Mouse (Mus musculus) liver, embryonic 13.5 days (tissue): ENCODE data around the gene Chd5. TPM values are rescaled to one million over a fixed set of nuclear protein-coding genes. Genes with fewer than 3 reads are reported as not detected.

Experiments used
- ATAC-seq: fragments of 200-750 bp; cut with Nextera tagmentation; 2 replicates; pipeline ENCODE4 v1.8.0; 2017; ENCODE audit warnings: low read depth, mild to moderate bottlenecking, moderate number of reproducible peaks, moderate library complexity
- DNase-seq: peaks from one replicate; pipeline ENCODE4 v3.0.0; 2022
- H3K27ac ChIP-seq: fragments of 300-500 bp; sonication (generic); 2 replicates; pipeline ENCODE4 v1.5.1; 2015; ENCODE audit warnings: moderate library complexity, mild to moderate bottlenecking, inconsistent platforms
- H3K27me3 ChIP-seq: fragments of 300-500 bp; sonication (generic); 2 replicates; pipeline ENCODE4 v1.6.1; 2015; ENCODE audit warnings: mild to moderate bottlenecking, inconsistent platforms
- H3K36me3 ChIP-seq: fragments of 300-500 bp; sonication (generic); 2 replicates; pipeline ENCODE4 v1.6.1; 2015; ENCODE audit warnings: mild to moderate bottlenecking, inconsistent platforms
- H3K4me1 ChIP-seq: fragments of 300-500 bp; sonication (generic); replicated peaks from 2 replicates; pipeline ENCODE4 v1.6.1; 2015; ENCODE audit warnings: inconsistent platforms
- H3K4me2 ChIP-seq: fragments of 300-500 bp; sonication (generic); 2 replicates; pipeline ENCODE4 v1.6.1; 2015; ENCODE audit warnings: inconsistent platforms, mild to moderate bottlenecking, moderate library complexity
- H3K4me3 ChIP-seq: fragments of 300-500 bp; sonication (generic); replicated peaks from 2 replicates; pipeline ENCODE4 v1.5.1; 2015; ENCODE audit warnings: mild to moderate bottlenecking, inconsistent platforms
- H3K9ac ChIP-seq: fragments of 300-500 bp; sonication (generic); 2 replicates; pipeline ENCODE4 v1.6.1; 2015; ENCODE audit warnings: mild to moderate bottlenecking, inconsistent platforms
- H3K9me3 ChIP-seq: fragments of 300-500 bp; sonication (generic); replicated peaks from 2 replicates; pipeline ENCODE4 v1.6.1; 2016; ENCODE audit warnings: inconsistent platforms
- WGBS: fragments of 180-500 bp; shearing (Covaris S2); methylation state at CpG from one replicate; pipeline ENCODE4 v1.1.7; 2015; ENCODE audit not compliant: insufficient replicate concordance; 5-methylcytosine and 5-hydroxymethylcytosine counted together
- polyA plus RNA-seq: library from polyadenylated mRNA; unstranded; fragments of >200 nt; fragmentation: Nextera tagmentation; extraction: Ambion mirVana; gene quantifications from 2 replicates; pipeline ENCODE4 v1.2.1, GENCODE M21; 2015

Gene Chd5
- 0.21 and 0.52 TPM in 2 replicates for polyA plus RNA-seq

DNA sequence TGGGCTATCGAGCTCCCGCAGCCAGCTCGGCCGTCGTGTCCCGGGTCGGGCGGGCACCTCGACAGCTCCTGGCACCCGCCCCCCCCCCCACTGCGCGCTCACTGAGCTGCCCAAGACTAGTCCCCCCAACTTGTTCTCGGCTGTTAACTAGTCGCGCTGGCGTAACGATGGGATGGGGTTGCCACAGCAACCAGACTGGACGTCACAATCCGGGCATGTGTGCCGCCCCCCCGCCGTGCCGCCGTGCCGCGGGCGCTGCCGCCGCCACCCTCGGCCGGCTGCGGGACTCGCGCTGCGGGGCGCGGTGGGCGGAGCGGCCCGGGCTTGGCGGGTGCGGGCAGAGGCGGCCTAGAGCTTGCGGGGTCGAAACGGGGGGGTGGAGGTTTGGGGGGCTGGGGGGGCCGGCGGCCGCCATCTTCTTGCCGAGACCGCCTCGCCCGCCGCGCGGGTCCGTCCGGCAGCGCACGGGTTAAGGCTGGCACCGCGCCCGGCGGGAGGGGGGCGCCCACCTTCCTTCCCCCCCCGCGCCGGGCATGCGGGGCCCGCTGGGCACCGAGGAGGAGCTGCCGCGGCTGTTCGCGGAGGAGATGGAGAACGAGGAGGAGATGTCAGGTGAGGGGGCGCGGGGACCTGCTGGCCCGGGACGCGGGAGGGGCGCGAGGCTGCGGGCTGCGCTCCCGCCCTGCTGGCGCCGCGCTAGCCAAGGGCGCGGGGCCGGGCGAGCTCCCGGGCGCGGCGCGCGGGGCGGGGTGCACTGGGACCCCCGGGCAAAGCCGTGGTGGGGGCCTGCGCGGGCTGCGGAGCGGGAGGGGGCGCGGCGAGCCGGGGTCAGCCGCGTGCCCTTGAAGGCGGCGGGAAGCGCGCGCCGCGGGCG is at the start of gene Chd5:
Gene Chd5 (plus strand): TSS at position 233 of the 874 bp plus-strand sequence.
- H3K4me3 ChIP-seq = peak within 1 kb of the TSS; percentile 41

DNA sequence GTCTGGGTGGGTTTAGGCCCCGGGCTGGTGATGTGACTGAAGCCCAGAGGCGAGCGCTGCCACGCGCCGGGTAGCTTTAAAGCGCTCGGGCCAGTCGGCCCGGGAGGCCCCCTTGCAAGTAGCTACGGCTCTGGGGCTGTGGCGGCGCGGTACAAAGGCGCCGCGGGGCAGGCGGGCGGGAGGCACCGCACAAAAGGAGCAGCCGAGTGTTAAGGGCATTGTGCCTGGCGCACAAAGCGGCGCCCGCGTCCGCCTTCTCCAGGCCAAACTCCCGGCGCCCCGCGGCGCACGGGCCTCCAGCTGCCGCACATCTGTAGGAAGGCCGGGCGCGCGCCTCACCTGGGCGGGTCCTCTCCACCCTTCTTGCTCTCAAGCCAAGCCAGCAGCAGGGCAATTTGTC is 48.1 kb upstream of the Chd5 start:
- no peak overlapping the region for H3K4me2 ChIP-seq
- 2% methylated on average over 39 of the region's 39 CpGs for WGBS
- peaks cover 17% of the 10 kb centered on the region for H3K4me1 ChIP-seq
- no peak overlapping the region for H3K4me3 ChIP-seq
- no peaks in the 10 kb centered on the region for H3K36me3 ChIP-seq
- H3K27ac ChIP-seq = no peak overlapping the region
- H3K9me3 ChIP-seq = no peaks in the 10 kb centered on the region
- ATAC-seq (no peak), DNase-seq (no peak)
- H3K27me3 ChIP-seq = peaks cover 80% of the 10 kb centered on the region
- H3K9ac ChIP-seq = no peak overlapping the region

More for the DNA sequence above, at the start of gene Chd5:
- no peak for DNase-seq
- Histone ChIP-seq H3K4me2 (peak within 1 kb of the TSS; percentile 61), H3K27me3 (peaks cover 78% of the 10 kb centered on the region), H3K36me3 (peaks cover 22% of the 10 kb centered on the region), H3K4me1 (peaks cover 14% of the 10 kb centered on the region), H3K9me3 (no peaks in the 10 kb centered on the region), H3K9ac (no peak within 1 kb of the TSS), H3K27ac (no peak within 1 kb of the TSS)
- WGBS = 4% methylated on average over 79 of the region's 120 CpGs
- no peak for ATAC-seq

DNA sequence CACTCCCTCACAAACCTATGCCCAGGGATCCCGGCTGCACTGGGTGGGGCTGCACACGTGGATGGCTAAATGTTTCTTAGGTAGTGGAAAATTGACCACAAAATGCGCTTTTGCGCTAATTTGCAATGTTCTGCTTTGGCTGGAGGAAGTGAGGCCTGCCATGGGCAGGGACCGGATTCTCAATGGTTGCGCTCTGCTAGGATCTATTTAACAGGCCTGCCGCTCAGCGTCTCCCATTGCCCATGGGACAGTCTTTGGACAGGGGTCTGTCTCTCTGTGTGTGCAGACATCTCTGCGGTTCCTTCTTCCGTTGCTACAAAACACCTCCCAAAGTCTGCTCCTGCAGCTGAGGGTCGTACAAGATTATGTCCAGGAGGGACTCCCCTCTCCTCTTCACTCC is 47.5 kb upstream of the Chd5 start:
- 19% methylated on average over 11 of the region's 11 CpGs for WGBS
- ATAC-seq (no peak), DNase-seq (no peak)
- Histone ChIP-seq H3K36me3 (no peaks in the 10 kb centered on the region), H3K27me3 (peaks cover 74% of the 10 kb centered on the region), H3K9me3 (no peaks in the 10 kb centered on the region), H3K9ac (no peak overlapping the region), H3K4me3 (no peak overlapping the region), H3K4me2 (no peak overlapping the region), H3K4me1 (peaks cover 20% of the 10 kb centered on the region), H3K27ac (no peak overlapping the region)

DNA sequence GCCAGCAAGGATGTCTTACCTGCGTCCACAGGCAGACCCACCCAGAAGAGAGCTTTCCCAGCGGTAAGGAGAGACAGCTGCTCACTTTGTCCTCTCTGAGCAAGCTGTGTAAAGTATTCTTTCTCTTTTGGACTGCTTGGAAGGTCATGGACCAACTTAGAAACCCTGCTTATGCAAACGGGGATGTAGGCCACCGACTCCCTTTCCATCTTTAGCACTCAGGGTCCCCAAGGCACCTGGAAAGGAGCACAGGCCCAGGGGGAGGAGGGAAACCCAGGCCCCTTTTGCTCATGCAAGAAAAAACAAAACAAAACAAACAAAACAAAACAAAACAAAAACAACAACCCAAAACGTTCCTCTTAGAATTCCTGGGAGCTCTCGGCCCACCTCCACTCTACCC is 46.9 kb upstream of the Chd5 start, which contains the start of gene Hes3:
Gene Hes3 (minus strand): TSS at position 101 of the 400 bp plus-strand sequence.
- no peak within 1 kb of the TSS for H3K9ac ChIP-seq
- ATAC-seq (no peak), DNase-seq (no peak)
- no peak within 1 kb of the TSS for H3K4me2 ChIP-seq
- H3K9me3 ChIP-seq = no peaks in the 10 kb centered on the region
- H3K27ac ChIP-seq = no peak within 1 kb of the TSS
- H3K4me3 ChIP-seq = no peak within 1 kb of the TSS
- H3K4me1 ChIP-seq = peaks cover 19% of the 10 kb centered on the region
- WGBS = 33% methylated on average over 6 of the region's 6 CpGs
- H3K27me3 ChIP-seq = peaks cover 69% of the 10 kb centered on the region
- no peaks in the 10 kb centered on the region for H3K36me3 ChIP-seq

DNA sequence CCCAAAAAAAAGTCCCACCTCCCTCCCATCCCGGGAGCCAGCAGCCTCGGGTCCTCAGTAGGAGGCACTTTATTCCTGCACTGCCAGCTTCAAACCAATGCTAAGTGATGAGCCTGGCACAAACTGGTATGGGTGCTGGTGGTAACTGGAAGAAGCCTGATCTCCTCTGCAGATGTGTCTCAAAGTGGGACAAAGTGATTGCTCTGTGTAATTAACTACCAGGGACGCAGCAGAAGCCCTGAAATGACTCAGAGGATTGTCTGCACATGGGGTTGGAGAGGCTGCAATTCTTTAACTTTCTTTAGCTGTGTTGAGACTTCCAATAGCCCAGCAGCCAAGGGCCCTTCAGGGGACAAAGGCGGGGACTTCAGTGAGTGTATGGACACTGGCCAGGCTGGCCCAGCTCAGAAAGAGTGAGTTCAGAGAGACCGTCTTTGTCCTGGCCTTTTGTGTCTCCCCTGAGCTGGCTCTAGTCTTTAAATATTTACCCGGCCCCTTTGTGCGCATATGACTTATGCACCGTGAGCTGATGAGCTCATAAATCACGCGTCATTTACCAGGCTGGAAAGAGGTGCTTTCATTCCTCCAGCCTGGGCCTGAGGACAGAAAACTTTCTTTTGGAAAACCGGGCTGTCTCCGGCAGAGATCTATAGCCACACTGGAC is 46.2 kb upstream of the Chd5 start:
- H3K9me3 ChIP-seq = no peaks in the 10 kb centered on the region
- no peak overlapping the region for H3K9ac ChIP-seq
- peaks cover 19% of the 10 kb centered on the region for H3K4me1 ChIP-seq
- no peak for DNase-seq
- H3K27me3 ChIP-seq = peaks cover 62% of the 10 kb centered on the region
- 49% methylated on average over 12 of the region's 12 CpGs for WGBS
- no peak overlapping the region for H3K4me2 ChIP-seq
- H3K36me3 ChIP-seq = no peaks in the 10 kb centered on the region
- no peak overlapping the region for H3K27ac ChIP-seq
- ATAC-seq = no peak
- no peak overlapping the region for H3K4me3 ChIP-seq

DNA sequence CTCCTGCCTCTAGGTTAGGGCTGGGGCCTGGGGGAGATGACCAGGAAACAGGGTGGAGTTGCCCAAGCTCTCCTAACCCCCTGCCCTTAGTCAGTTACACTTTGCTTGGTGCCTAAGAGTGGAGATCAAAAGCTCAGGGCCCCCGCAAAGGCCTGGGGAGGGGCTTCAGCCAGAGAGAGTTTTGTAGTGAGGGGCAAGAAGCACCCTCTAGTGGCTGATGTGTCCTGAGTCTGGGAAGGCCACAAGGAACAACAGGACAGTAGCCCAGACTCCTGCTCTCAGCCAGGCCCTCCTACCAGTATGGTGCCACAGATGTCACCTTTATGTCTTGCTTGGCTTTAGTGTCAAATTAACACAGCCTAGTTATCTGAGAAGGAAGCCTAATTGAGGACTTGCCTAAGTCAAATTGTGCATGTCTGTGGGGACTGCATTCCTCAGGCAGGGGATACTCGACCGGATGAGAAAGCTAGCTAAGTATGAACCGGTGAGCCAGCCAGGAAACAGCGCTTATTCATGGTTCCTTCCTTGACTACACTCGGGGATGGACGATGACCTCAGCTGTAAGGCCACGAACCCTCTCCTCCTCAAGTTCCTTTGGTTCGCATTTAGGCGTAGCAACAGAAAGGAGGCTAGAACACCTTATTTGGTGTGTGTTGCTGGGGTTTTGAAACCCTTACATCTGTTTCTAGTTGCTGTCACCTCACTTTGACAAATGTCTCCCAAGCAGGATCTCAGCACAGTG is 44.1 kb upstream of the Chd5 start:
- H3K4me3 ChIP-seq = no peak overlapping the region
- H3K9me3 ChIP-seq = no peaks in the 10 kb centered on the region
- H3K27me3 ChIP-seq = peaks cover 49% of the 10 kb centered on the region
- 43% methylated on average over 10 of the region's 10 CpGs for WGBS
- no peak overlapping the region for H3K27ac ChIP-seq
- H3K4me2 ChIP-seq = no peak overlapping the region
- H3K4me1 ChIP-seq = peaks cover 34% of the 10 kb centered on the region
- H3K36me3 ChIP-seq = no peaks in the 10 kb centered on the region
- no peak overlapping the region for H3K9ac ChIP-seq
- DNase-seq (no peak), ATAC-seq (no peak)

DNA sequence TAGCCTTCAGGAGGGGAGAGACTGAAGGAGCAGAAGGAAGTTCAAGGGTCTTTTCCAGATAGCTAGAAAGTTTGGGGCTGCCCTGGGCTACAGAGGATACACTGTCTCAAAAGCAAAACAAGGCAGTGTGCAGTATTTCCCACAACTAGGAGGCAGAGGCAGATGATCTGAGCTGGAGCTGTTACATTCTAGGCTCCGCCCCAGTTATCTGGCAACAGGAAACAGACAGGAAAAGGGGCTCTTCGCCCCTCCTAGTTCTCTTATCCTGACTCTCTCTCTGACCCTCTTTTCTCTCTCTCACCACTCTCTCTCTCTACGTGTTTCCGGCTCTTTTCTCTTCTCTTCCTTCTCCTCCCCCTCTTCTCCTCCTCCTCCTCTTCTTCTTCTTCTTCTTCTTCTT is 42.5 kb upstream of the Chd5 start:
- no peaks in the 10 kb centered on the region for H3K9me3 ChIP-seq
- WGBS = 5% methylated on average over 4 of the region's 4 CpGs
- 0 out of 2 replicates have a peak, but pooled peaks have one; percentile 2 for ATAC-seq
- peaks cover 34% of the 10 kb centered on the region for H3K4me1 ChIP-seq
- H3K9ac ChIP-seq = peak overlapping the region; percentile 33
- H3K4me2 ChIP-seq = peak overlapping the region; percentile 79
- peak overlapping the region; percentile 25 for H3K4me3 ChIP-seq
- peak overlapping the region; percentile 70 for H3K27ac ChIP-seq
- peaks cover 34% of the 10 kb centered on the region for H3K27me3 ChIP-seq
- DNase-seq = no peak
- peaks cover 15% of the 10 kb centered on the region for H3K36me3 ChIP-seq

DNA sequence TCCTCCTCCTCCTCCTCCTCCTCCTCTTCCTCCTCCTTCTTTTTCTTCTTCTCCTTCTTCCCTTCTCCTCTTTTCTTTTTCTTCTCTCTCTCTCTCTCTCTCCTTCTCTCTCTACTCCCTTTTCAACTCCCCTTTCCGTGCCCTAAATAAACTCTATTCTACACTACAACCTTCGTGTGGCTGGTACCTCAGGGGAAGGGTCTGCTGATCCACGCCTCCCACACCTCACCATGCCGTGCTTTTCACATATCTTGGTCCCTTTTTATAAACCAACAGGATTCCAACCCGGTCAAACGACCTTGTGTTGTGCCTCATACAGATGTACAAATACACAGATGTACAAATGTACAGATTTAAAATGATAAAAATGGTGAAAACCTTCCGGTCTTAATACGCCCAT is 42.1 kb upstream of the Chd5 start:
- H3K4me2 ChIP-seq = peak overlapping the region; percentile 79
- peak overlapping the region; percentile 89 for H3K27ac ChIP-seq
- peak overlapping the region; percentile 76 for H3K9ac ChIP-seq
- peak overlapping the region; percentile 85 for H3K4me3 ChIP-seq
- H3K27me3 ChIP-seq = peaks cover 29% of the 10 kb centered on the region
- no peak for ATAC-seq
- H3K9me3 ChIP-seq = no peaks in the 10 kb centered on the region
- DNase-seq = no peak
- H3K36me3 ChIP-seq = peaks cover 20% of the 10 kb centered on the region
- WGBS = 2% methylated on average over 8 of the region's 8 CpGs
- H3K4me1 ChIP-seq = peaks cover 34% of the 10 kb centered on the region

DNA sequence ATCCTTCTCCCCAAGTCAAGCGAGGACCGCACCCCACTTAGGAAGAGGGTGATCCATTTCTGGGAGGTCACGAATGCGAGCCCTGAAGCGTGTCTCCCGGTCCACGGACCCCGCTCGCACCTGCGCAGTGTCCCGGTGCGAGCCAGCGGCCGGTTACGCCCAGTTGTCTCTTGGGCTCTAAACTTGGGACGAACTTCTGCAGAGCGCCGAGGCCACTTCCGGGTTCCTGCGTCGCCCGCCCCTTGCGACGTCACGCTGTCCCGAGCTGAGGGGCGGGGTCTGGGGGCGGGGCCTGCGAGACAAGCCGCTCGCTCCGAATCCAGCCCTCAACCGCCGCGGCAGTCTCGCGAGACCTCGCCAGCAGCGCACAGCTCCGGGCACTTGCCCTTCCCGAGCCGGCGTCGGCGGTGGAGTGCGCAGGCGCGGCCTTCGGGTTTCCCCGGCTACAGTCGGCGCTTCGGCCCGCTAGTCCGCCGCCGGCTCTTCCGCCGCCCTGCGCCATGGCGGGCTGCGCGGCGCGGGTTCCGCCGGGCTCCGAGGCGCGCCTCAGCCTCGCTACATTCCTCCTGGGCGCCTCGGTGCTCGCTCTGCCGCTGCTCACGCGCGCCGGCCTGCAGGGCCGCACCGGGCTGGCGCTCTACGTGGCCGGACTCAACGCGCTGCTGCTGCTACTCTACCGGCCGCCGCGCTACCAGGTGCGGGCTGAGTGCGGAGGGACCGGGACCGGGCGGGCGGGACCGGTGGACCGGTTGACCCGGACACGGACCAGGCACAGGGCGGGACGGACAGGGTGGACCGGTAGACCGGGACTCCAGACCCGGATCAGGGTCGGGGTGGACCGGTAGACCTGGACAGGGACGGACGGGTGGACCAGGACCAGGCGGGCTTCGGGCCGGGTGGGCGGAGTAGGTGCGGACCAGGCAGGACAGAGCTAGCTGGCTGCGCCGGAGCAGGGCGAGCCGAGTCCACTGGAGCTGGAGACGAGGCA is 41.3 kb upstream of the Chd5 start, which contains the start of gene Icmt:
Gene Icmt (plus strand): TSS at position 354 of the 988 bp plus-strand sequence.
- Histone ChIP-seq H3K9ac (peak within 1 kb of the TSS; percentile 89), H3K4me3 (peak within 1 kb of the TSS; percentile 85), H3K4me1 (peaks cover 34% of the 10 kb centered on the region), H3K9me3 (no peaks in the 10 kb centered on the region), H3K27ac (peak within 1 kb of the TSS; percentile 89), H3K36me3 (peaks cover 28% of the 10 kb centered on the region), H3K4me2 (peak within 1 kb of the TSS; percentile 98), H3K27me3 (peaks cover 21% of the 10 kb centered on the region)
- ATAC-seq (peak; percentile 93), DNase-seq (peak; percentile 100)
- WGBS = under 1% methylated on average over 119 of the region's 119 CpGs

DNA sequence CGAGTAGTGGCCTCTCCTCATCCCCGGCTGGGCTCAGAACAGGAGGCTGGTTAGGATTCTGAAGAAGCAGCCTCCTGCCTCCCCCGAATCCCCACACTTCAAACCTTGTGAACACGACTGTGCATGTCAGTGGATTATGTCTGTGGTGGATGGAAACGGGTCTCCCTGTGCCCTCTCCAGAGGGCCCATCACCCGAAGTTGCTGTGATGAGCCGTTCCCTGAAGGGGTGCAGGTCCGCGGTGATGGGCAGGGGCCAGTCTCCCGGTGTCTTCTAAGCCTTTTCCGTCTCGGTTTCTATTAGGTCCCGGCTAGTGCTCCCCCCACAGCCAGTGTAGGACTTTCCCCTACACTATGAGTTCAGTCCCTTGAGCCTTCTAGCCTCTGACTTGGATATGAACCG is 39.6 kb upstream of the Chd5 start:
- H3K36me3 ChIP-seq = peaks cover 42% of the 10 kb centered on the region
- no peak overlapping the region for H3K27ac ChIP-seq
- no peaks in the 10 kb centered on the region for H3K9me3 ChIP-seq
- ATAC-seq = no peak
- peak overlapping the region; percentile 85 for H3K4me3 ChIP-seq
- peaks cover 5% of the 10 kb centered on the region; the same call in 1 of the 2 replicates for H3K27me3 ChIP-seq
- peak overlapping the region; percentile 98 for H3K4me2 ChIP-seq
- peaks cover 34% of the 10 kb centered on the region for H3K4me1 ChIP-seq
- no peak for DNase-seq
- peak overlapping the region; percentile 89 for H3K9ac ChIP-seq
- WGBS = 76% methylated on average over 14 of the region's 14 CpGs
